Mouse (Mus musculus): ENCODE results near the gene Rab23. TPM values are rescaled to one million over a fixed set of nuclear protein-coding genes. Genes with fewer than 3 reads are reported as not detected.

Gene Rab23
- polyA plus RNA-seq, 1 experiment = not detected

- TF ChIP-seq CTCF (IDR thresholded peaks at IDR 0.05; ENCODE audit: insufficient read depth, low read depth, low read length) = no peak
- TF ChIP-seq POLR2A (IDR thresholded peaks at IDR 0.05; ENCODE audit: insufficient read depth, low read depth, low read length) = no peak
- Histone ChIP-seq H3K4me3 (ENCODE audit: insufficient read depth, low read depth, low read length) (no peak overlapping the region), H3K27ac (ENCODE audit: insufficient read depth, low read depth, low read length) (no peak overlapping the region), H3K4me1 (ENCODE audit: control insufficient read depth, insufficient read depth, low read length) (no peaks in the 10 kb centered on the region)
These were observed 49.1 kb downstream of the Rab23 start for GRCm38 (mm10) chr1:33768827-33769226.

GRCm38 (mm10) chr1:33771621-33772020, 51.9 kb downstream of the Rab23 start:
- no peaks in the 10 kb centered on the region for H3K4me1 ChIP-seq (ENCODE audit: control insufficient read depth, insufficient read depth, low read length)
- WGBS = 94% methylated on average over 10 of the region's 10 CpGs

DNA sequence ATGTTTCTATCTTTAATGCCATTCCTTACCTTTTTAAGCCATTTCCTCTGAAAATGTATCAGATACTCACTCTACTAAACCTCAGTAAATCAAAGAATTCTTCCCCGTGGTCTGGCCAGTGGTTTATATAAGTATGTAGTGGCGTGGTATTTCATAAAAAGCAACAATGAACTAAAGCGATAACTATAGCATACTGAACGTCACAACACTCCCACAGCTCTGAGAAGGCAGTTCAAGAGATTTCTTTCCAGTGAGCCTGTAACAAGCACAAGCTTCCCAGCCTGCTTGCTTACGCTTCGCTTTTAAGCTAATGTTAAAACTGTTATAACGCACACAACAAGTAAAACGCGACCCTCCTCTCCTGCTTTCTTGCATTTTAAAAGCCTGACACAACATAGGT, 52.4 kb downstream of the Rab23 start:
- TF ChIP-seq CTCF (IDR thresholded peaks at IDR 0.05; ENCODE audit: insufficient read depth, low read depth, low read length) (no peak), POLR2A (IDR thresholded peaks at IDR 0.05; ENCODE audit: insufficient read depth, low read depth, low read length) (no peak)
- Histone ChIP-seq H3K4me1 (ENCODE audit: control insufficient read depth, insufficient read depth, low read length) (no peaks in the 10 kb centered on the region), H3K4me3 (ENCODE audit: insufficient read depth, low read depth, low read length) (no peak overlapping the region), H3K27ac (ENCODE audit: insufficient read depth, low read depth, low read length) (no peak overlapping the region)
- WGBS = 83% methylated on average over 9 of the region's 9 CpGs

More at GRCm38 (mm10) chr1:33771621-33772020, 51.9 kb downstream of the Rab23 start:
- H3K4me3 ChIP-seq (ENCODE audit: insufficient read depth, low read depth, low read length) = no peak overlapping the region
- no peak overlapping the region for H3K27ac ChIP-seq (ENCODE audit: insufficient read depth, low read depth, low read length)
- TF ChIP-seq POLR2A (IDR thresholded peaks at IDR 0.05; ENCODE audit: insufficient read depth, low read depth, low read length) (no peak), CTCF (IDR thresholded peaks at IDR 0.05; ENCODE audit: insufficient read depth, low read depth, low read length) (no peak)

- Histone ChIP-seq H3K4me3 (ENCODE audit: insufficient read depth, low read depth, low read length) (no peak overlapping the region), H3K27ac (ENCODE audit: insufficient read depth, low read depth, low read length) (no peak overlapping the region), H3K4me1 (ENCODE audit: control insufficient read depth, insufficient read depth, low read length) (no peaks in the 10 kb centered on the region)
- TF ChIP-seq CTCF (IDR thresholded peaks at IDR 0.05; ENCODE audit: insufficient read depth, low read depth, low read length) (no peak), POLR2A (IDR thresholded peaks at IDR 0.05; ENCODE audit: insufficient read depth, low read depth, low read length) (no peak)
- WGBS = 74% methylated on average over 14 of the region's 14 CpGs
These were observed 56.5 kb downstream of the Rab23 start for GRCm38 (mm10) chr1:33776175-33776611.

DNA sequence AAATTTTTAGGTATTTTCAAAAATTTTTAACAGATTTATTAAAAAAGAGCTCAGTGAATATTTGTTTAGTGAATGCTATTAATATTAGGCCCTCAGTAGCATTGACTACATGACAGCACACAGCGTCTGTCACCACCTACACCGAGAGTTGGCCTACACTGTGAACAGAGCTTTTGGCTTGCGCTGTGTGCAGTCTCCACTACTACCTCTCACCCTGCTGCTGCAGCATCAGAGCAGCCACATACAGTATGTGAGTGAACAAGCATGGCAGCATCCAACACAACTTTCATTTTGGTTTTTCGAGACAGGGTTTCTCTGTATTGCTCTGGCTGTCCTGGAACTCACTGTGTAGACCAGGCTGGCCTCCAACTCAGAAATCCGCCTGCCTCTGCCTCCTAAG, 64.9 kb downstream of the Rab23 start:
- Histone ChIP-seq H3K4me3 (ENCODE audit: insufficient read depth, low read depth, low read length) (no peak overlapping the region), H3K27ac (ENCODE audit: insufficient read depth, low read depth, low read length) (no peak overlapping the region), H3K4me1 (ENCODE audit: control insufficient read depth, insufficient read depth, low read length) (0 out of 2 replicates have a peak, but pooled peaks cover 2% of the 10 kb centered on the region)
- WGBS = 98% methylated on average over 5 of the region's 5 CpGs
- TF ChIP-seq POLR2A (IDR thresholded peaks at IDR 0.05; ENCODE audit: insufficient read depth, low read depth, low read length) (no peak), CTCF (IDR thresholded peaks at IDR 0.05; ENCODE audit: insufficient read depth, low read depth, low read length) (no peak)

GRCm38 (mm10) chr1:33788072-33788471, 68.4 kb downstream of the Rab23 start:
- Histone ChIP-seq H3K4me3 (ENCODE audit: insufficient read depth, low read depth, low read length) (no peak overlapping the region), H3K27ac (ENCODE audit: insufficient read depth, low read depth, low read length) (no peak overlapping the region), H3K4me1 (ENCODE audit: control insufficient read depth, insufficient read depth, low read length) (0 out of 2 replicates have a peak, but pooled peaks cover 2% of the 10 kb centered on the region)
- WGBS = 68% methylated on average over 5 of the region's 5 CpGs
- TF ChIP-seq POLR2A (IDR thresholded peaks at IDR 0.05; ENCODE audit: insufficient read depth, low read depth, low read length) (no peak), CTCF (IDR thresholded peaks at IDR 0.05; ENCODE audit: insufficient read depth, low read depth, low read length) (no peak)

- H3K4me1 ChIP-seq (ENCODE audit: control insufficient read depth, insufficient read depth, low read length) = 0 out of 2 replicates have a peak, but pooled peaks cover 2% of the 10 kb centered on the region
- TF ChIP-seq POLR2A (IDR thresholded peaks at IDR 0.05; ENCODE audit: insufficient read depth, low read depth, low read length) (no peak), CTCF (IDR thresholded peaks at IDR 0.05; ENCODE audit: insufficient read depth, low read depth, low read length) (no peak)
- no peak overlapping the region for H3K27ac ChIP-seq (ENCODE audit: insufficient read depth, low read depth, low read length)
- 48% methylated on average over 3 of the region's 3 CpGs for WGBS
- no peak overlapping the region for H3K4me3 ChIP-seq (ENCODE audit: insufficient read depth, low read depth, low read length)
These were observed 68.8 kb downstream of the Rab23 start for GRCm38 (mm10) chr1:33788493-33788892.

Other genes starting within 250 kb of the Rab23 start
- gene Prim2, start 50.1 kb upstream of the Rab23 start, polyA plus RNA-seq (2012; ENCODE audit: insufficient read depth, insufficient read length, low replicate concordance, missing spikeins) = not detected in 2 replicates
- gene Bag2, start 37.9 kb downstream of the Rab23 start, polyA plus RNA-seq (2012; ENCODE audit: insufficient read depth, insufficient read length, low replicate concordance, missing spikeins) = not detected in 2 replicates
- 64.0 TPM in 1 of 2 replicates, not detected in the other for gene Zfp451, start 94.7 kb downstream of the Rab23 start, polyA plus RNA-seq (2012; ENCODE audit: insufficient read depth, insufficient read length, low replicate concordance, missing spikeins)
- not detected in 2 replicates for gene Bend6, start 187.9 kb downstream of the Rab23 start, polyA plus RNA-seq (2012; ENCODE audit: insufficient read depth, insufficient read length, low replicate concordance, missing spikeins)
- 152 and 197 TPM in 2 replicates for gene Dst, start 188.3 kb downstream of the Rab23 start, polyA plus RNA-seq (2012; ENCODE audit: insufficient read depth, insufficient read length, low replicate concordance, missing spikeins)

Measured in olfactory bulb, adult 2 months (tissue).